Mouse (Mus musculus) small intestine, adult 2 months (tissue): ENCODE results near the gene Tbc1d2b. TPM values are rescaled to one million over a fixed set of nuclear protein-coding genes. Genes with fewer than 3 reads are reported as not detected.
A peak's percentile ranks its signal among the peaks of the same experiment; 100 is the strongest.

Experiments used
- H3K27ac ChIP-seq: fragments of 200-500 bp; 2 replicates; pipeline ENCODE4 v1.5.1; 2012; ENCODE audit warnings: low read depth, low read length, control low read depth, inconsistent platforms; ENCODE audit not compliant: insufficient read depth
- H3K27me3 ChIP-seq: fragments of 200-500 bp; 2 replicates; pipeline ENCODE4 v1.6.1; 2012; ENCODE audit warnings: mild to moderate bottlenecking, moderate library complexity, low read length, inconsistent platforms; ENCODE audit not compliant: control insufficient read depth, insufficient read depth
- H3K36me3 ChIP-seq: fragments of 200-500 bp; 2 replicates; pipeline ENCODE4 v1.6.1; 2012; ENCODE audit warnings: mild to moderate bottlenecking, low read length, control low read depth, inconsistent platforms; ENCODE audit not compliant: control insufficient read depth, insufficient read depth
- H3K4me1 ChIP-seq: fragments of 200-500 bp; 2 replicates; pipeline ENCODE4 v1.6.1; 2012; ENCODE audit warnings: low read length, inconsistent platforms, mixed read lengths; ENCODE audit not compliant: control insufficient read depth, insufficient read depth, insufficient read length
- H3K4me3 ChIP-seq: fragments of 200-500 bp; 2 replicates; pipeline ENCODE4 v1.5.1; 2012; ENCODE audit warnings: low read depth, mild to moderate bottlenecking, control low read depth, inconsistent platforms, low read length, moderate library complexity
- CTCF ChIP-seq: fragments of 200-500 bp; IDR thresholded peaks from 2 replicates; pipeline ENCODE4 v1.5.1; 2012; ENCODE audit warnings: low read depth, mild to moderate bottlenecking, control low read depth, inconsistent platforms, low read length, moderate library complexity, mixed read lengths; ENCODE audit not compliant: insufficient replicate concordance, insufficient read length; ENCODE audit errors: extremely low read depth
- POLR2A ChIP-seq: fragments of 200-500 bp; IDR thresholded peaks from 2 replicates; pipeline ENCODE4 v1.6.1; 2012; ENCODE audit warnings: low read depth, mild to moderate bottlenecking, control low read depth, inconsistent platforms, low read length, moderate library complexity
- WGBS: fragments of 180-500 bp; shearing (Covaris S2); methylation state at CpG from one replicate; pipeline ENCODE4 v1.1.7; 2018; 5-methylcytosine and 5-hydroxymethylcytosine counted together
- polyA plus RNA-seq: library from polyadenylated mRNA; depleted of rRNA; stranded (reverse); fragments of >200 nt; gene quantifications from 2 replicates; pipeline ENCODE4 v1.2.3, GENCODE M21; 2012

The Tbc1d2b gene
- polyA plus RNA-seq, 1 experiment: 13.1 TPM

GRCm38 (mm10) chr9:90297637-90298036, 27.0 kb upstream of the Tbc1d2b start:
- Histone ChIP-seq H3K27ac (no peak overlapping the region), H3K4me3 (no peak overlapping the region), H3K4me1 (0 out of 2 replicates have a peak, but pooled peaks cover 2% of the 10 kb centered on the region), H3K36me3 (no peaks in the 10 kb centered on the region), H3K27me3 (no peaks in the 10 kb centered on the region)
- WGBS: 20% methylated on average over 1 of the region's 1 CpGs
- TF ChIP-seq POLR2A: no peak
- TF ChIP-seq CTCF: no peak

GRCm38 (mm10) chr9:90293641-90294398, 23.2 kb upstream of the Tbc1d2b start:
- Histone ChIP-seq H3K27me3 (no peaks in the 10 kb centered on the region), H3K4me1 (0 out of 2 replicates have a peak, but pooled peaks cover 2% of the 10 kb centered on the region), H3K36me3 (no peaks in the 10 kb centered on the region), H3K4me3 (no peak overlapping the region), H3K27ac (no peak overlapping the region)
- 49% methylated on average over 3 of the region's 3 CpGs for WGBS
- TF ChIP-seq CTCF: no peak

- TF ChIP-seq CTCF (no peak), POLR2A (no peak)
- Histone ChIP-seq H3K27me3 (no peaks in the 10 kb centered on the region), H3K27ac (no peak overlapping the region), H3K36me3 (no peaks in the 10 kb centered on the region), H3K4me1 (peaks cover 6% of the 10 kb centered on the region; the same call in 1 of the 2 replicates), H3K4me3 (no peak overlapping the region)
- WGBS: 33% methylated on average over 3 of the region's 3 CpGs
Measured at GRCm38 (mm10) chr9:90278397-90278796, 7.8 kb upstream of the Tbc1d2b start.

DNA sequence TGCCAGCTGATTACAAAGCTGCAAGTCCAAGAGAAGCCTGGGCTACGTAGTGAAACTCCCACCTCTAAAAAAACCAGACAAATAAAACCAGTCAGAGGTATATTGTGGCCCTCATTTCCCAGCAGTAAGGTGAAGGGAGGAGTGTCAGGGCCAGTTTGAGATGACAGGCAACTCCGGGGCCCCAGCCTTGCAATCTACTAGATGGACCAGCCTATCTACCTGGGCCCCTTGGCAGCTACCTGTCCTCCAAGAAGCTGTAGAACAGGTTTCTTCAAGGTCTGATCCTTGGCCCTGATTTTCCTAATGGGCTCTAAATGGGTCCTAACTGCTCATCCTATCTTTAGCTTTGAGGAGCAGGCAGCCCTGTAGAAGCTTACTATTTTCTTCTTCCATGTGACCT, 7.3 kb upstream of the Tbc1d2b start:
- H3K4me3 ChIP-seq: no peak overlapping the region
- no peaks in the 10 kb centered on the region for H3K36me3 ChIP-seq
- H3K27ac ChIP-seq: no peak overlapping the region
- H3K4me1 ChIP-seq: peaks cover 6% of the 10 kb centered on the region; the same call in 1 of the 2 replicates
- no peak for TF ChIP-seq POLR2A
- TF ChIP-seq CTCF: no peak
- 25% methylated on average over 2 of the region's 2 CpGs for WGBS
- no peaks in the 10 kb centered on the region for H3K27me3 ChIP-seq

DNA sequence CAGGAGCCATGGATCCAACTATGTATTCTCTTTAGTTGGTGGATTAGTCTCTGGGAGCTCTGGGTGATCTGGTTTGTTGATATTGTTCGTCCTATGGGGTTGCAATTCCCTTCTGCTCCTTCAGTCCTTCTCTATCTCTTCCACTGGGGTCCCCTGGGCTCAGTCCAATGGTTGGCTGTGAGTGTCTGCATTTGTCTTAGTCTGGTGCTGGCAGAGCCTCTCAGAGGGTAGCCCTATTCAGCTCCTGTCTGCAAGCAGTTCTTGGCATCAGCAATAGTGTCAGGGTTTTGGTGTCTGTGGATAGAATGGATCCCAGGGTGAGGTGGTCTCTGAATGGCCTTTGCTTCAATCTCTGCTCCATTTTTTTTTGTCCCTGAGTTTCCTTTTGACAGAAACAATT, 6.2 kb upstream of the Tbc1d2b start:
- no peak overlapping the region for H3K27ac ChIP-seq
- TF ChIP-seq POLR2A (no peak), CTCF (no peak)
- H3K27me3 ChIP-seq: no peaks in the 10 kb centered on the region
- 88% methylated on average over 1 of the region's 1 CpGs for WGBS
- no peaks in the 10 kb centered on the region for H3K36me3 ChIP-seq
- H3K4me1 ChIP-seq: peaks cover 6% of the 10 kb centered on the region; the same call in 1 of the 2 replicates
- no peak overlapping the region for H3K4me3 ChIP-seq

- Histone ChIP-seq H3K27ac (peak overlapping the region; percentile 51; the same call in 1 of the 2 replicates), H3K4me1 (peaks cover 9% of the 10 kb centered on the region), H3K36me3 (no peaks in the 10 kb centered on the region), H3K27me3 (no peaks in the 10 kb centered on the region), H3K4me3 (no peak overlapping the region)
- TF ChIP-seq CTCF (no peak), POLR2A (no peak)
- WGBS: 69% methylated on average over 5 of the region's 5 CpGs
Measured at GRCm38 (mm10) chr9:90275906-90276305, 5.3 kb upstream of the Tbc1d2b start.

- no peaks in the 10 kb centered on the region for H3K36me3 ChIP-seq
- 20% methylated on average over 2 of the region's 2 CpGs for WGBS
- peak overlapping the region; percentile 51 for H3K27ac ChIP-seq
- no peaks in the 10 kb centered on the region for H3K27me3 ChIP-seq
- TF ChIP-seq POLR2A (no peak), CTCF (no peak)
- H3K4me1 ChIP-seq: peaks cover 9% of the 10 kb centered on the region
- no peak overlapping the region for H3K4me3 ChIP-seq
Measured at GRCm38 (mm10) chr9:90275500-90275899, 4.9 kb upstream of the Tbc1d2b start.
